Mouse (Mus musculus) small intestine, adult 2 months (tissue): Measurements from ENCODE around the gene Il1r1.

Experiments
- CTCF ChIP-seq: fragments of 200-500 bp; IDR thresholded peaks from 2 replicates; pipeline ENCODE4 v1.5.1; 2012; ENCODE audit warnings: low read depth, mild to moderate bottlenecking, control low read depth, inconsistent platforms, low read length, moderate library complexity, mixed read lengths; ENCODE audit not compliant: insufficient replicate concordance, insufficient read length; ENCODE audit errors: extremely low read depth
- POLR2A ChIP-seq: fragments of 200-500 bp; IDR thresholded peaks from 2 replicates; pipeline ENCODE4 v1.6.1; 2012; ENCODE audit warnings: low read depth, mild to moderate bottlenecking, control low read depth, inconsistent platforms, low read length, moderate library complexity

- TF ChIP-seq CTCF (no peak), POLR2A (no peak)
Measured at GRCm38 (mm10) chr1:40314016-40314415, 89.1 kb downstream of the Il1r1 start.
